Mouse (Mus musculus): ENCODE data around the gene Syn3.

GRCm38 (mm10) chr10:86352521-86352920 lies 146.2 kb downstream of the Syn3 start:
- no peak for TF ChIP-seq CTCF (IDR thresholded peaks at IDR 0.05; ENCODE audit: low read depth, low read length)
- no peak for TF ChIP-seq EP300 (IDR thresholded peaks at IDR 0.05; ENCODE audit: insufficient read depth, low read depth, low read length)
- no peak for TF ChIP-seq POLR2A (IDR thresholded peaks at IDR 0.05; ENCODE audit: insufficient read depth, low read length)

All from ES-Bruce4 (cell line).